Mouse (Mus musculus): Measurements from ENCODE around the gene AU018091. TPM values are rescaled to one million over a fixed set of nuclear protein-coding genes. Genes with fewer than 3 reads are reported as not detected.

AU018091 gene
- polyA plus RNA-seq (2017; shearing (Covaris generic)) = under 1 TPM in 1 of 2 experiments, not detected in 1; 0.05 TPM

GRCm38 (mm10) chr7:3168925-3169324, at the start of gene AU018091:
Gene AU018091 (minus strand): TSS chr7:3169203.

Other genes with a start within 250 kb of the AU018091 start
- gene Nlrp12, start 80.5 kb upstream of the AU018091 start, polyA plus RNA-seq (2017; shearing (Covaris generic)) = under 1 TPM in 1 of 2 experiments, not detected in 1; 0.21 TPM
- 10 to 100 TPM in 1 of 2 experiments, 1 to 10 TPM in 1; 8.0 to 20.7 TPM for gene Myadm, start 119.9 kb upstream of the AU018091 start, polyA plus RNA-seq (2017; shearing (Covaris generic))
- under 1 TPM; 0.47 to 0.56 TPM for gene Prkcg, start 120.0 kb upstream of the AU018091 start, polyA plus RNA-seq (2017; shearing (Covaris generic))
- under 1 TPM in 1 of 2 experiments, not detected in 1; 0.43 TPM for gene Cacng7, start 163.8 kb upstream of the AU018091 start, polyA plus RNA-seq (2017; shearing (Covaris generic))
- gene Cacng8, start 221.5 kb upstream of the AU018091 start, polyA plus RNA-seq (2017; shearing (Covaris generic)) = not detected

All from activated CD4-positive, CD25-positive, alpha-beta regulatory T cell (primary cell).